Mouse (Mus musculus): ENCODE measurements around the gene Dalrd3.

Dalrd3 gene

GRCm38 (mm10) chr9:108569381-108570206 is at the start of gene Dalrd3:
Gene Dalrd3 (plus strand): TSS chr9:108569886.
- peak; percentile 81 to 90 for DNase-seq (ENCODE audit: low spot score in 2 of 2)

- no peak for DNase-seq (ENCODE audit: low spot score in 2 of 2)
Observed at GRCm38 (mm10) chr9:108521604-108522003, 48.1 kb upstream of the Dalrd3 start.

GRCm38 (mm10) chr9:108523341-108523740 is 46.3 kb upstream of the Dalrd3 start:
- DNase-seq (ENCODE audit: low spot score in 2 of 2), result no peak

- DNase-seq (ENCODE audit: low spot score in 2 of 2), result no peak
Observed at GRCm38 (mm10) chr9:108525400-108525799, 44.3 kb upstream of the Dalrd3 start.

GRCm38 (mm10) chr9:108530954-108531353 is 38.7 kb upstream of the Dalrd3 start:
- no peak for DNase-seq (ENCODE audit: low spot score in 2 of 2)

GRCm38 (mm10) chr9:108531496-108531895 is 38.2 kb upstream of the Dalrd3 start:
- no peak for DNase-seq (ENCODE audit: low spot score in 2 of 2)

GRCm38 (mm10) chr9:108540846-108541245 is 28.8 kb upstream of the Dalrd3 start:
- DNase-seq (ENCODE audit: low spot score in 2 of 2), result no peak

- DNase-seq (ENCODE audit: low spot score in 2 of 2), result no peak
Observed at GRCm38 (mm10) chr9:108545986-108546385, 23.7 kb upstream of the Dalrd3 start.

GRCm38 (mm10) chr9:108546875-108547274 is 22.8 kb upstream of the Dalrd3 start:
- no peak for DNase-seq (ENCODE audit: low spot score in 2 of 2)

- no peak for DNase-seq (ENCODE audit: low spot score in 2 of 2)
Observed at GRCm38 (mm10) chr9:108559169-108559568, 10.5 kb upstream of the Dalrd3 start.

- DNase-seq (ENCODE audit: low spot score in 2 of 2), result peak; percentile 89 to 90
Observed at GRCm38 (mm10) chr9:108560227-108560841, 9.4 kb upstream of the Dalrd3 start, which contains the start of gene Impdh2. Gene Impdh2 (plus strand): TSS chr9:108560286.

- DNase-seq (ENCODE audit: low spot score in 2 of 2), result no peak
Observed at GRCm38 (mm10) chr9:108563671-108564070, 6.0 kb upstream of the Dalrd3 start.

GRCm38 (mm10) chr9:108564131-108564530 is 5.6 kb upstream of the Dalrd3 start:
- no peak for DNase-seq (ENCODE audit: low spot score in 2 of 2)

GRCm38 (mm10) chr9:108565881-108566814 is 3.5 kb upstream of the Dalrd3 start:
- DNase-seq (ENCODE audit: low spot score in 2 of 2), result no peak

- DNase-seq (ENCODE audit: low spot score in 2 of 2), result peak; percentile 93 to 97
Observed at GRCm38 (mm10) chr9:108566815-108567776, 2.6 kb upstream of the Dalrd3 start, which contains the start of gene Ndufaf3. Gene Ndufaf3 (minus strand): TSS chr9:108567434.

GRCm38 (mm10) chr9:108567931-108568419 is 1.7 kb upstream of the Dalrd3 start:
- DNase-seq (ENCODE audit: low spot score in 2 of 2), result no peak

- DNase-seq (ENCODE audit: low spot score in 2 of 2), result no peak
Observed at GRCm38 (mm10) chr9:108568511-108568921, 1.2 kb upstream of the Dalrd3 start.

GRCm38 (mm10) chr9:108570207-108570896 is 666 bp downstream of the Dalrd3 start:
- DNase-seq (ENCODE audit: low spot score in 2 of 2), result peak in 1 of 2 experiments; percentile 79

- no peak for DNase-seq (ENCODE audit: low spot score in 2 of 2)
Observed at GRCm38 (mm10) chr9:108571401-108571973, 1.8 kb downstream of the Dalrd3 start.
